Mouse (Mus musculus) C2C12 (cell line): ENCODE results near the gene Alg11.

Source experiments
- CTCF ChIP-seq: IDR thresholded peaks from one replicate; pipeline ENCODE4 v1.5.1; 2011; ENCODE audit not compliant: control insufficient read depth, insufficient read depth, insufficient read length
- FOSL1 ChIP-seq: IDR thresholded peaks from one replicate; pipeline ENCODE4 v1.8.0; 2011; ENCODE audit warnings: mild to moderate bottlenecking, low read length; ENCODE audit not compliant: poor library complexity, insufficient read depth, severe bottlenecking
- MYOG ChIP-seq: IDR thresholded peaks from one replicate; pipeline ENCODE4 v1.6.1; 2011; ENCODE audit not compliant: control insufficient read depth, insufficient read length; ENCODE audit errors: extremely low read depth

- no peak for TF ChIP-seq CTCF
- no peak for TF ChIP-seq FOSL1
- no peak for TF ChIP-seq MYOG
Measured at GRCm38 (mm10) chr8:22043706-22044105, 16.8 kb upstream of the Alg11 start.
